Mouse (Mus musculus) brain, embryonic 14.5 days (tissue): ENCODE data around the gene Zfp385b.

Experiments
- CTCF ChIP-seq: fragments of 200-500 bp; IDR thresholded peaks from 2 replicates; pipeline ENCODE4 v1.5.1; 2012; ENCODE audit warnings: inconsistent platforms, mild to moderate bottlenecking, moderate library complexity, borderline replicate concordance; ENCODE audit not compliant: insufficient read depth, insufficient read length; ENCODE audit errors: extremely low read depth
- POLR2A ChIP-seq: fragments of 200-500 bp; IDR thresholded peaks from 2 replicates; pipeline ENCODE4 v1.6.1; 2012; ENCODE audit warnings: mild to moderate bottlenecking, inconsistent platforms, borderline replicate concordance; ENCODE audit not compliant: poor library complexity, insufficient read depth, insufficient read length, severe bottlenecking; ENCODE audit errors: extremely low read depth

DNA sequence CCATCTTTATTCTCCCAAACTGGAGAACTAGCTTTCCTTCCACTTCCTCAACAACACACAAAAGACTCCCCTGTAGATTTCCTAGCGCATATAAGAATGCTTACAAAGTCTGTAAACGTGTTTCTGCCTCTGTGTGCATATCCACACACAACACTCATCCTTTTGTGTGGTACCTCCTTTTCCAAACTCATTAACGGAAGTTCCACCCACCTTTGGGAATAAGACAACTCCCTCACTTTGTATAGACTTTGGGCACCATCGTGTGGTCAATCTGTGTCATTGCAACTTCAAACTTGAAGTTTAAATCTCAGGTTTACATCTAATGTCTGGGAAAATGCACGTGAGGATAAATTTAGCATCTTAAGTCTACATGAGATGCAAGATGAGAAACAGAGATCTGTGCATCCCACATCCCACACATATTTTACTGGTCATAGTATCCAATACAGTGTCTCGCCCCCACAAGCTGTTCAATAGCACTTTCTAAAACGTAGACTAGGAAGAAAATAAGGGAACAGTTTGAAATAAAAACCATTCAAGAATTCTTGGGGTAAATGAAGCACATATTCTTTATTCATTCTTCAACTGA is 110.1 kb downstream of the Zfp385b start:
- no peak for TF ChIP-seq POLR2A
- TF ChIP-seq CTCF, result peak; percentile 70; the same call in 1 of the 2 replicates
